Mouse (Mus musculus): ENCODE measurements around the gene Rps11.

Gene Rps11

DNA sequence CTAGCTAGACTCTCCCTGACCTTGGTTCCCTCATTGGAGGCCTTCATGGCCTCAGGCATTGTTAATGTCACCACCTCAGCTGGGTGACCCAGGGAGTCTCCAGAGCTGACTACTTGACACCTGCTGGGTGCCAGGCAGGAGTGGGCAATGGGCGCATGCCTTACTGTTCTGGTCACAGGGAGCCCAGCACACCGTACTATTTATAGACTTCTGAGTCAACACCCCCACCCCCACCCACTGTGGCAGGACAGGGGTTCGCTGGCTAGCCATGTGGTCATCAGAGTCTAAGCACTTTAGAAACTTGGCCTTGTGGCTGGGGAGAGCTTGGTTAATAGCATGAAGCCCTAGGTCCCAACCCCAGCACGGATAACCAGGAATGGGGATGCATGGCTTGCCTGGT, 48.8 kb downstream of the Rps11 start:
- TF ChIP-seq NANOG (IDR thresholded peaks at IDR 0.05; ENCODE audit: borderline replicate concordance, low read length) (no peak), POU5F1 (IDR thresholded peaks at IDR 0.05; ENCODE audit: borderline replicate concordance, low read length) (no peak), CTCF (conservative IDR thresholded peaks at IDR 0.05; ENCODE audit: low read length) (no peak)

GRCm38 (mm10) chr7:45073949-45074348, 50.3 kb downstream of the Rps11 start:
- H3K9me3 ChIP-seq (ENCODE audit: low read length), result no peaks in the 10 kb centered on the region
- peaks cover 86% of the 10 kb centered on the region for H3K4me1 ChIP-seq (replicated peaks; ENCODE audit: low read depth, low read length)
- peak overlapping the region; percentile 41 for H3K4me3 ChIP-seq (replicated peaks; ENCODE audit: low read length)
- H3K27me3 ChIP-seq (ENCODE audit: insufficient read depth, low read length), result no peaks in the 10 kb centered on the region
- H3K36me3 ChIP-seq (ENCODE audit: insufficient read depth, low read length), result peaks cover 64% of the 10 kb centered on the region
- TF ChIP-seq POU5F1 (IDR thresholded peaks at IDR 0.05; ENCODE audit: borderline replicate concordance, low read length) (no peak), CTCF (conservative IDR thresholded peaks at IDR 0.05; ENCODE audit: low read length) (no peak), NANOG (IDR thresholded peaks at IDR 0.05; ENCODE audit: borderline replicate concordance, low read length) (no peak)

More for the DNA sequence above, 48.8 kb downstream of the Rps11 start:
- H3K4me3 ChIP-seq (replicated peaks; ENCODE audit: low read length), result no peak overlapping the region
- peaks cover 56% of the 10 kb centered on the region for H3K36me3 ChIP-seq (ENCODE audit: insufficient read depth, low read length)
- H3K9me3 ChIP-seq (ENCODE audit: low read length), result no peaks in the 10 kb centered on the region
- no peaks in the 10 kb centered on the region for H3K27me3 ChIP-seq (ENCODE audit: insufficient read depth, low read length)
- H3K4me1 ChIP-seq (replicated peaks; ENCODE audit: low read depth, low read length), result peaks cover 75% of the 10 kb centered on the region

- H3K9me3 ChIP-seq (ENCODE audit: low read length), result no peaks in the 10 kb centered on the region
- peaks cover 93% of the 10 kb centered on the region for H3K4me1 ChIP-seq (replicated peaks; ENCODE audit: low read depth, low read length)
- no peak for TF ChIP-seq POU5F1 (IDR thresholded peaks at IDR 0.05; ENCODE audit: borderline replicate concordance, low read length)
- TF ChIP-seq CTCF (conservative IDR thresholded peaks at IDR 0.05; ENCODE audit: low read length), result no peak
- TF ChIP-seq NANOG (IDR thresholded peaks at IDR 0.05; ENCODE audit: borderline replicate concordance, low read length), result no peak
- no peaks in the 10 kb centered on the region for H3K27me3 ChIP-seq (ENCODE audit: insufficient read depth, low read length)
- H3K36me3 ChIP-seq (ENCODE audit: insufficient read depth, low read length), result peaks cover 65% of the 10 kb centered on the region
- H3K4me3 ChIP-seq (replicated peaks; ENCODE audit: low read length), result peak overlapping the region; percentile 41
Observed at GRCm38 (mm10) chr7:45073171-45073707, 51.0 kb downstream of the Rps11 start.
